Mouse (Mus musculus) macrophage (primary cell): Measurements from ENCODE around the gene Cdhr3. TPM values are rescaled to one million over a fixed set of nuclear protein-coding genes. Genes with fewer than 3 reads are reported as not detected.
A peak's percentile ranks its signal among the peaks of the same experiment; 100 is the strongest.

Experiments
- H3K27ac ChIP-seq: fragments of 350-480 bp; formaldehyde crosslinking; 2 replicates; pipeline ENCODE4 v1.9.0; 2021
- H3K36me3 ChIP-seq: fragments of 350-480 bp; formaldehyde crosslinking; 2 replicates; pipeline ENCODE4 v1.9.0; 2021; ENCODE audit errors: inconsistent target
- H3K4me3 ChIP-seq: fragments of 350-480 bp; formaldehyde crosslinking; 2 replicates; pipeline ENCODE4 v1.9.0; 2021; ENCODE audit errors: inconsistent target
- H3K79me2 ChIP-seq: fragments of 350-480 bp; formaldehyde crosslinking; 2 replicates; pipeline ENCODE4 v1.9.0; 2021; ENCODE audit errors: inconsistent target
- WGBS: methylation state at CpG from one replicate; pipeline ENCODE4 v1.1.7; 2026; ENCODE audit warnings: inconsistent platforms; ENCODE audit not compliant: missing documents; 5-methylcytosine and 5-hydroxymethylcytosine counted together
- polyA plus RNA-seq: library from polyadenylated mRNA; stranded (reverse); fragments of 250-400 nt; gene quantifications from 3 replicates; pipeline ENCODE4 v1.2.4, GENCODE M21; 2018; ENCODE audit warnings: inconsistent platforms
- total RNA-seq, 78 experiments: library from RNA; depleted of rRNA; stranded (reverse); fragments of 250-400 nt; gene quantifications; 1 replicate in 9 of 78; 2 replicates in 24 of 78; 3 replicates in 43 of 78; 4 replicates in 2 of 78; pipeline ENCODE4 v1.2.4; 2018; ENCODE audit warnings: inconsistent platforms in 56 of 78

Cdhr3 gene
- under 1 TPM in 1 of 26 experiments, not detected in 25; 0.35 TPM for total RNA-seq (2018; cell fraction: chromatin; rRNA removed)
- under 1 TPM in 3 of 26 experiments, not detected in 23; under 0.01 to 0.04 (median 0.03) TPM for total RNA-seq (2018; cell fraction: cytosol; rRNA removed)
- total RNA-seq (2018; cell fraction: nucleus; rRNA removed): under 1 TPM in 1 of 26 experiments, not detected in 25; 0.18 TPM
- polyA plus RNA-seq: not detected in 3 replicates

- Histone ChIP-seq H3K4me3 (no peak within 1 kb of the TSS), H3K36me3 (no peaks in the 10 kb centered on the region), H3K27ac (no peak within 1 kb of the TSS), H3K79me2 (no peaks in the 10 kb centered on the region)
- WGBS: 77% methylated on average over 6 of the region's 6 CpGs
Measured at GRCm38 (mm10) chr12:33092775-33093174, at the start of gene Cdhr3. Cdhr3 (minus strand) TSS chr12:33092875.

GRCm38 (mm10) chr12:33139083-33139482 is 46.4 kb upstream of the Cdhr3 start:
- no peak overlapping the region for H3K4me3 ChIP-seq
- no peaks in the 10 kb centered on the region; the same call in 1 of the 2 replicates for H3K79me2 ChIP-seq
- peaks cover 12% of the 10 kb centered on the region; the same call in 1 of the 2 replicates for H3K36me3 ChIP-seq
- H3K27ac ChIP-seq: no peak overlapping the region
- 91% methylated on average over 3 of the region's 3 CpGs for WGBS

GRCm38 (mm10) chr12:33137857-33138256 is 45.2 kb upstream of the Cdhr3 start:
- Histone ChIP-seq H3K36me3 (peaks cover 12% of the 10 kb centered on the region; the same call in 1 of the 2 replicates), H3K4me3 (no peak overlapping the region), H3K27ac (no peak overlapping the region), H3K79me2 (no peaks in the 10 kb centered on the region)
- WGBS: 83% methylated on average over 1 of the region's 1 CpGs

GRCm38 (mm10) chr12:33131796-33132195 is 39.1 kb upstream of the Cdhr3 start:
- H3K36me3 ChIP-seq: no peaks in the 10 kb centered on the region
- H3K4me3 ChIP-seq: no peak overlapping the region
- no peaks in the 10 kb centered on the region for H3K79me2 ChIP-seq
- 0 out of 2 replicates have a peak overlapping the region, but pooled peaks have one; percentile 0 for H3K27ac ChIP-seq
- WGBS: 3% methylated on average over 7 of the region's 7 CpGs

GRCm38 (mm10) chr12:33130401-33130800 is 37.7 kb upstream of the Cdhr3 start:
- H3K36me3 ChIP-seq: no peaks in the 10 kb centered on the region

GRCm38 (mm10) chr12:33129410-33129809 is 36.7 kb upstream of the Cdhr3 start:
- Histone ChIP-seq H3K79me2 (no peaks in the 10 kb centered on the region), H3K27ac (no peak overlapping the region), H3K4me3 (no peak overlapping the region), H3K36me3 (no peaks in the 10 kb centered on the region)
- WGBS: 67% methylated on average over 3 of the region's 4 CpGs

More at GRCm38 (mm10) chr12:33130401-33130800, 37.7 kb upstream of the Cdhr3 start:
- Histone ChIP-seq H3K79me2 (no peaks in the 10 kb centered on the region), H3K27ac (no peak overlapping the region), H3K4me3 (no peak overlapping the region)
- 96% methylated on average over 8 of the region's 8 CpGs for WGBS

- Histone ChIP-seq H3K4me3 (no peak overlapping the region), H3K27ac (no peak overlapping the region), H3K36me3 (no peaks in the 10 kb centered on the region), H3K79me2 (no peaks in the 10 kb centered on the region)
- 93% methylated on average over 7 of the region's 7 CpGs for WGBS
Measured at GRCm38 (mm10) chr12:33128702-33129101, 36.0 kb upstream of the Cdhr3 start.

GRCm38 (mm10) chr12:33128121-33128520 is 35.4 kb upstream of the Cdhr3 start:
- WGBS: 51% methylated on average over 2 of the region's 2 CpGs
- H3K27ac ChIP-seq: no peak overlapping the region
- H3K79me2 ChIP-seq: no peaks in the 10 kb centered on the region
- no peaks in the 10 kb centered on the region for H3K36me3 ChIP-seq
- H3K4me3 ChIP-seq: no peak overlapping the region

GRCm38 (mm10) chr12:33126243-33126642 is 33.6 kb upstream of the Cdhr3 start:
- no peaks in the 10 kb centered on the region for H3K36me3 ChIP-seq
- H3K27ac ChIP-seq: peak overlapping the region; percentile 78
- no peaks in the 10 kb centered on the region for H3K79me2 ChIP-seq
- no peak overlapping the region for H3K4me3 ChIP-seq

- Histone ChIP-seq H3K36me3 (no peaks in the 10 kb centered on the region), H3K4me3 (no peak overlapping the region), H3K79me2 (no peaks in the 10 kb centered on the region), H3K27ac (peak overlapping the region; percentile 78)
- WGBS: 25% methylated on average over 9 of the region's 9 CpGs
Measured at GRCm38 (mm10) chr12:33125594-33126227, 33.0 kb upstream of the Cdhr3 start.

GRCm38 (mm10) chr12:33118624-33119301 is 26.1 kb upstream of the Cdhr3 start:
- no peaks in the 10 kb centered on the region for H3K36me3 ChIP-seq
- WGBS: 51% methylated on average over 15 of the region's 15 CpGs
- H3K4me3 ChIP-seq: no peak overlapping the region

GRCm38 (mm10) chr12:33110894-33111471 is 18.3 kb upstream of the Cdhr3 start:
- Histone ChIP-seq H3K4me3 (no peak overlapping the region), H3K79me2 (no peaks in the 10 kb centered on the region), H3K27ac (peak overlapping the region; percentile 52), H3K36me3 (no peaks in the 10 kb centered on the region)
- WGBS: 17% methylated on average over 14 of the region's 14 CpGs

More at GRCm38 (mm10) chr12:33118624-33119301, 26.1 kb upstream of the Cdhr3 start:
- H3K27ac ChIP-seq: no peak overlapping the region
- H3K79me2 ChIP-seq: no peaks in the 10 kb centered on the region

GRCm38 (mm10) chr12:33109531-33109930 is 16.9 kb upstream of the Cdhr3 start:
- Histone ChIP-seq H3K36me3 (no peaks in the 10 kb centered on the region), H3K79me2 (no peaks in the 10 kb centered on the region), H3K4me3 (no peak overlapping the region), H3K27ac (no peak overlapping the region)

- no peaks in the 10 kb centered on the region for H3K79me2 ChIP-seq
- H3K36me3 ChIP-seq: no peaks in the 10 kb centered on the region
- H3K27ac ChIP-seq: no peak overlapping the region
- 93% methylated on average over 10 of the region's 10 CpGs for WGBS
- H3K4me3 ChIP-seq: no peak overlapping the region
Measured at GRCm38 (mm10) chr12:33106438-33107167, 13.9 kb upstream of the Cdhr3 start.
